Mouse (Mus musculus): ENCODE measurements around the gene Sh3gl2. TPM values are rescaled to one million over a fixed set of nuclear protein-coding genes. Genes with fewer than 3 reads are reported as not detected.

Sh3gl2 gene
- polyA plus RNA-seq, 1 experiment = 0.87 TPM

- Histone ChIP-seq H3K4me1 (ENCODE audit: control insufficient read depth, insufficient read depth, low read length) (no peaks in the 10 kb centered on the region), H3K4me3 (replicated peaks; ENCODE audit: control insufficient read depth, low read depth, low read length) (no peak overlapping the region), H3K27ac (ENCODE audit: control insufficient read depth, insufficient read depth, low read depth, low read length, poor library complexity) (no peak overlapping the region)
- no peak for TF ChIP-seq POLR2A (IDR thresholded peaks at IDR 0.05; ENCODE audit: borderline replicate concordance, control insufficient read depth, low read depth, low read length)
- TF ChIP-seq CTCF (IDR thresholded peaks at IDR 0.05; ENCODE audit: control insufficient read depth, insufficient read depth, low read length) = no peak
- 73% methylated on average over 6 of the region's 6 CpGs for WGBS
These were observed 95.9 kb downstream of the Sh3gl2 start for GRCm38 (mm10) chr4:85300610-85301405.

- TF ChIP-seq POLR2A (IDR thresholded peaks at IDR 0.05; ENCODE audit: borderline replicate concordance, control insufficient read depth, low read depth, low read length) (no peak), CTCF (IDR thresholded peaks at IDR 0.05; ENCODE audit: control insufficient read depth, insufficient read depth, low read length) (no peak)
- WGBS = 49% methylated on average over 7 of the region's 7 CpGs
- H3K4me1 ChIP-seq (ENCODE audit: control insufficient read depth, insufficient read depth, low read length) = no peaks in the 10 kb centered on the region
- H3K4me3 ChIP-seq (replicated peaks; ENCODE audit: control insufficient read depth, low read depth, low read length) = no peak overlapping the region
- H3K27ac ChIP-seq (ENCODE audit: control insufficient read depth, insufficient read depth, low read depth, low read length, poor library complexity) = no peak overlapping the region
These were observed 101.1 kb downstream of the Sh3gl2 start for GRCm38 (mm10) chr4:85305912-85306573.

- no peaks in the 10 kb centered on the region; the same call in 1 of the 2 replicates for H3K4me1 ChIP-seq (ENCODE audit: control insufficient read depth, insufficient read depth, low read length)
- WGBS = 60% methylated on average over 3 of the region's 3 CpGs
- no peak overlapping the region for H3K27ac ChIP-seq (ENCODE audit: control insufficient read depth, insufficient read depth, low read depth, low read length, poor library complexity)
- TF ChIP-seq CTCF (IDR thresholded peaks at IDR 0.05; ENCODE audit: control insufficient read depth, insufficient read depth, low read length) (no peak), POLR2A (IDR thresholded peaks at IDR 0.05; ENCODE audit: borderline replicate concordance, control insufficient read depth, low read depth, low read length) (no peak)
- H3K4me3 ChIP-seq (replicated peaks; ENCODE audit: control insufficient read depth, low read depth, low read length) = no peak overlapping the region
These were observed 114.2 kb downstream of the Sh3gl2 start for GRCm38 (mm10) chr4:85319092-85319491.

- H3K4me1 ChIP-seq (ENCODE audit: control insufficient read depth, insufficient read depth, low read length) = no peaks in the 10 kb centered on the region
- no peak overlapping the region for H3K27ac ChIP-seq (ENCODE audit: control insufficient read depth, insufficient read depth, low read depth, low read length, poor library complexity)
- no peak overlapping the region for H3K4me3 ChIP-seq (replicated peaks; ENCODE audit: control insufficient read depth, low read depth, low read length)
- no peak for TF ChIP-seq CTCF (IDR thresholded peaks at IDR 0.05; ENCODE audit: control insufficient read depth, insufficient read depth, low read length)
- no peak for TF ChIP-seq POLR2A (IDR thresholded peaks at IDR 0.05; ENCODE audit: borderline replicate concordance, control insufficient read depth, low read depth, low read length)
- WGBS = 80% methylated on average over 6 of the region's 6 CpGs
These were observed 120.5 kb downstream of the Sh3gl2 start for GRCm38 (mm10) chr4:85325454-85325853.

- TF ChIP-seq CTCF (IDR thresholded peaks at IDR 0.05; ENCODE audit: control insufficient read depth, insufficient read depth, low read length) (no peak), POLR2A (IDR thresholded peaks at IDR 0.05; ENCODE audit: borderline replicate concordance, control insufficient read depth, low read depth, low read length) (no peak)
- Histone ChIP-seq H3K4me3 (replicated peaks; ENCODE audit: control insufficient read depth, low read depth, low read length) (no peak overlapping the region), H3K4me1 (ENCODE audit: control insufficient read depth, insufficient read depth, low read length) (no peaks in the 10 kb centered on the region), H3K27ac (ENCODE audit: control insufficient read depth, insufficient read depth, low read depth, low read length, poor library complexity) (no peak overlapping the region)
- WGBS = 63% methylated on average over 1 of the region's 1 CpGs
These were observed 121.1 kb downstream of the Sh3gl2 start for GRCm38 (mm10) chr4:85326052-85326451.

GRCm38 (mm10) chr4:85334688-85335200 lies 129.8 kb downstream of the Sh3gl2 start:
- 69% methylated on average over 4 of the region's 4 CpGs for WGBS
- Histone ChIP-seq H3K4me1 (ENCODE audit: control insufficient read depth, insufficient read depth, low read length) (no peaks in the 10 kb centered on the region), H3K27ac (ENCODE audit: control insufficient read depth, insufficient read depth, low read depth, low read length, poor library complexity) (no peak overlapping the region), H3K4me3 (replicated peaks; ENCODE audit: control insufficient read depth, low read depth, low read length) (no peak overlapping the region)
- TF ChIP-seq CTCF (IDR thresholded peaks at IDR 0.05; ENCODE audit: control insufficient read depth, insufficient read depth, low read length) (no peak), POLR2A (IDR thresholded peaks at IDR 0.05; ENCODE audit: borderline replicate concordance, control insufficient read depth, low read depth, low read length) (no peak)

- Histone ChIP-seq H3K4me3 (replicated peaks; ENCODE audit: control insufficient read depth, low read depth, low read length) (no peak overlapping the region), H3K4me1 (ENCODE audit: control insufficient read depth, insufficient read depth, low read length) (no peaks in the 10 kb centered on the region), H3K27ac (ENCODE audit: control insufficient read depth, insufficient read depth, low read depth, low read length, poor library complexity) (no peak overlapping the region)
- no peak for TF ChIP-seq POLR2A (IDR thresholded peaks at IDR 0.05; ENCODE audit: borderline replicate concordance, control insufficient read depth, low read depth, low read length)
- TF ChIP-seq CTCF (IDR thresholded peaks at IDR 0.05; ENCODE audit: control insufficient read depth, insufficient read depth, low read length) = no peak
These were observed 131.4 kb downstream of the Sh3gl2 start for GRCm38 (mm10) chr4:85336356-85336755.

GRCm38 (mm10) chr4:85339126-85339525 lies 134.2 kb downstream of the Sh3gl2 start:
- no peak for TF ChIP-seq CTCF (IDR thresholded peaks at IDR 0.05; ENCODE audit: control insufficient read depth, insufficient read depth, low read length)
- no peak for TF ChIP-seq POLR2A (IDR thresholded peaks at IDR 0.05; ENCODE audit: borderline replicate concordance, control insufficient read depth, low read depth, low read length)
- WGBS = 75% methylated on average over 5 of the region's 5 CpGs
- no peak overlapping the region for H3K4me3 ChIP-seq (replicated peaks; ENCODE audit: control insufficient read depth, low read depth, low read length)
- no peaks in the 10 kb centered on the region for H3K4me1 ChIP-seq (ENCODE audit: control insufficient read depth, insufficient read depth, low read length)
- H3K27ac ChIP-seq (ENCODE audit: control insufficient read depth, insufficient read depth, low read depth, low read length, poor library complexity) = no peak overlapping the region

All from bone marrow, adult 2 months (tissue).